Comparison of ENCODE assay signal across 8 mouse cellular contexts in the genomic region with DNA sequence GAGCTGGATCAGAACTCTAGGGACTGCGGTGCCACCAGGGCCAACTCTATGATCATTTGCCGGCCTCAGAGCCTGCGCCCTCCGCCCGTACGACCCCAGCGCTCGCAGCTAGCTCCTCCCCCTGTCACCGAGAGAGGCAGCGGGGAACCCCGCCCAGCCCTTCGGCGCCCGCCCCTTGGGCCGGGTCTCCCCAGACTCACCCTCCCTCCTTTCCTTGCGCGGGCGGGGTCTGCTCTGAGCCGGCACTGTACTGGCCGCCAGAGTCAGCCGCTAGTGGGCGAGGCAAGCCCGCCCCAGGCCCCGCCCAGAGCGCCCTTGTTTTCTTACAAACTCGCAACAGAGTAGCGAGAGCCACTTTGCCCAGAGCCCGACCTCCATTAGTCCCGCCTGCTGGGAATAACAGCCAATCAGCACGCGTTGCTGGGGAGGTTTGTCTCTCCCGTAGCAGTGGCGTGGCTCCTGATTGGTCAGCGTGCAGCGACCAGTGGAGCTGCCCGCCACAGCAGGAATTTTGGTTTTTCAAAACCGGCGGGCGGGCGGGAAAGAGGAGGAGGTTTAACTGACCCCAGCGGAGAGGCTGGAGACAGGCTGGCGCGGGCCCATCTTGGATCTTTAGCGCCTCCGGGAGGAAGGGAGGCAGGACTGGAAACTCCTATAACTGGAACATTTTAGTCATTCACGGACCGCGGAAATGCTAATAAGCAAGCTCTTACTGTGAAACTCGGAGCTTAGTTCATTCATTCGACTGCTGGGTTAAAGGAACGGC. TPM values are rescaled to one million over a fixed set of nuclear protein-coding genes. Genes with fewer than 3 reads are reported as not detected.
DNase-seq lines count a peak whose midpoint lies in the region; ATAC-seq lines count a peak whose summit lies in the region.

Gene Cdkn2d (minus strand): TSS at position 386 of the 766 bp plus-strand sequence.

- peaks cover 28% of the 10 kb centered on the region for H3K4me1 ChIP-seq in lung, embryonic 16.5 days (replicated peaks; ENCODE audit: control insufficient read depth, insufficient read depth, low read length)

- under 1% methylated on average over 49 of the region's 51 CpGs for WGBS in lung, embryonic 16.5 days

- H3K9ac ChIP-seq in lung, embryonic 16.5 days (ENCODE audit: low read length): peak within 1 kb of the TSS; percentile 75

- no peaks in the 10 kb centered on the region for H3K27me3 ChIP-seq in lung, embryonic 16.5 days (ENCODE audit: control insufficient read depth, insufficient read depth, low read depth, low read length)

- peak; percentile 80 to 82 for ATAC-seq in hematopoietic stem cell, adult 5-6 weeks (replicated peaks in 1 of 2; ENCODE audit: insufficient read depth in 1 of 2, low FRiP score in 2 of 2, low TSS enrichment in 1 of 2, low read depth in 1 of 2, poor library complexity in 2 of 2, severe bottlenecking in 2 of 2)
- peak; percentile 95 for ATAC-seq in lung, embryonic 16.5 days (ENCODE audit: low read depth)

- H3K36me3 ChIP-seq in lung, embryonic 16.5 days (ENCODE audit: control insufficient read depth, insufficient read depth, low read length): no peaks in the 10 kb centered on the region

- H3K4me3 ChIP-seq in lung, embryonic 16.5 days (ENCODE audit: low read length): peak within 1 kb of the TSS; percentile 75

- peak; percentile 100 for DNase-seq in MEL-GATA-1-ER (ENCODE audit: extremely low read depth, low read depth)
- DNase-seq in cerebellum, adult 8-10 months: peak; percentile 99
- peak; percentile 100 for DNase-seq in forelimb bud, embryonic 11.5 days (ENCODE audit: low read depth, low spot score)
- peak; percentile 98 for DNase-seq in layer of hippocampus, adult 9-10 months (ENCODE audit: low spot score)
- peak; percentile 95 for DNase-seq in ovary, postnatal 10 days (ENCODE audit: low spot score)
- peak; percentile 99 to 100 for DNase-seq in thymus, postnatal 10 days (ENCODE audit: low spot score in 2 of 2)

- peak within 1 kb of the TSS; percentile 92 for H3K27ac ChIP-seq in lung, embryonic 16.5 days (ENCODE audit: low read length)

- H3K4me2 ChIP-seq in lung, embryonic 16.5 days (ENCODE audit: low read depth, low read length): peak within 1 kb of the TSS; percentile 61

- no peaks in the 10 kb centered on the region for H3K9me3 ChIP-seq in lung, embryonic 16.5 days (ENCODE audit: control insufficient read depth, low read length)

RNA-seq across cellular contexts. Expression of gene Cdkn2d, which starts in this region (rescaled TPM):
- 14.8 and 30.4 TPM in 2 replicates for total RNA-seq in hematopoietic stem cell, adult 5-6 weeks (2017)
- polyA plus RNA-seq in lung, embryonic 16.5 days (2015; fragmentation: Nextera tagmentation; extraction: Ambion mirVana): 57.7 TPM in 2 replicates

Comparison
In these comparisons a context has a peak if more than half of its experiments do, and no peak if none do; other contexts are left out.
1. Peak in every context shown above with its lines: DNase-seq, ATAC-seq, H3K4me3 ChIP-seq and H3K27ac ChIP-seq.